Mouse (Mus musculus) erythroblast, embryonic 14.5 days (primary cell): Measurements from ENCODE around the gene Lcn4.

ENCODE experiments used
- GATA1 ChIP-seq: IDR thresholded peaks from 2 replicates; pipeline ENCODE4 v1.6.1; 2012; ENCODE audit warnings: low read length, inconsistent platforms, mixed read lengths
- TAL1 ChIP-seq: IDR thresholded peaks from 3 replicates; pipeline ENCODE4 v1.6.1; 2012; ENCODE audit warnings: low read length, inconsistent platforms, mixed read lengths

DNA sequence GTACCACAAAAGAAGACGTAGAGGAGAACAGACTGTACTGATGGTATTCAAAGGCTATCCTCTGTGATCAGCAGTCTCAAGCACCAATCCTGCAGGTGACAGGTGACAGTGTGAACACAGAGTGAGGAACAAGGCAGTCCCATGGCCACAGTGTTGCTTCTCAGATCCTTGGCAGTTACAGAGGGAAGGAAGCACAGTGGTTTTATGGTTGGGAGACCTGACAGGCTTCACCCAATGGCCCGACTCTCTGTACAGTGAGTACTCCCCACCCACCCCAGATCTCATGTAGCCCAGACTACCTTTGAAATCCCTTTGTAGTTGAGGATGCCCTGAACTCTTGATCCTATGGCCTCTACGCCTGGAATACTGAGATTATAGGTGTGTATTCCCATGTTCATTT is 45.7 kb downstream of the Lcn4 start:
- TF ChIP-seq GATA1 (no peak), TAL1 (no peak)
